Mouse (Mus musculus): Measurements from ENCODE around the gene Prkra.

The Prkra gene

DNA sequence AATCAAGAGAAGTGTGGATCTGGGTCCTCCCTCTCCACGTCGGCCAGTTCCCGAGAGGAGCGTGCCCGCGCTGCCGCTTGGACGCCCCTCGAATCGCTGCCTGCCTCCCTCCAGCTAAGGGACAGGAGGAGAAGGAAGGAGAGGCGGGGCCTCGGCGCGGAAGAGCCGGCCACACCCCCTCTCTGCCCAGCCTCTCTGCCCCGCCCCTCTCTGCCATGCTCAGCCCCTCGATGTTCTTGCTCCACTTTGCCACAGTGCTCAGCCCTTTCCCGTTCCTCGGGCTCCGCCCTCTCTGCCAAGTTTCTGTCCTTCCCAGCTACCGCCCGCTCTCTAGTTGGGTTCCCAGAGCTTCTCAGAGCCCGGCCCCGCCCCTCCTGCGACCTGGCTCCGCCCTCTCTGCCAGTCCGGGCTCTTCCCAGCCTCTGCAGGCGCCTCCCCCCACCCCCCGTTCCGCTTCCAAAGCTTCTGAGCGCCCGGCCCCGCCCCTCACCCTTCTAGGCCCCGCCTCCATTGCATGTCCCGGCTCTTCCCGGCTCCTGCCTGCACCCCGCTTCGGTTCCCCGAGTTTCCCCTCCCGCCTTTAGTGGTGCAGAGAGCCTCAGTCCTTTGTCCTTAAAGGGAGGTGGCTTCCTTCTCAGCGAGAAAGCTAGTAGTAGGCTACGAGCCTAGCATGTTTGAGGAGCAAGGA lies at the start of gene Prkra, which contains the start of gene Pjvk:
Prkra (minus strand) TSS at position 133 of the 688 bp plus-strand sequence.
Pjvk (plus strand) TSS at position 594 of the 688 bp plus-strand sequence.
- peak; percentile 88 for DNase-seq (ENCODE audit: low read depth, low spot score)

DNA sequence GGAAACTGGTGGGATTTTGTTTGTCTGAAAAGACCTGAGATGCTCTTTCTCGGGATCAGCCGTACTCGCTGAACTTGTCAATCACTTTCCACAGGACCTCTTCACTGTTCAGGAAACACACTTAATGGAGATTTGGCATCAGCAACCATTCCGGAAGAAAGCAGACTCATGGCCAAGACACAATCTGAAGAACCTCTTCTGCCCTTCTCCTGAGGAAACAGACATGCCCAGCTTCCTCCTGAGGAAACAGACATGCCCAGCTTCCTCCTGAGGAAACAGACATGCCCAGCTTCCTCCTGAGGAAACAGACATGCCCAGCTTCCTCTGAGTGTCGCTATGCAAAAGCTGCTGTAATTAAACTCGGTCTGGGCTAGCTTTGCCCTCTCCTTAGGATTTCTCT lies 47.5 kb upstream of the Prkra start:
- no peak for DNase-seq (ENCODE audit: low read depth, low spot score)

DNA sequence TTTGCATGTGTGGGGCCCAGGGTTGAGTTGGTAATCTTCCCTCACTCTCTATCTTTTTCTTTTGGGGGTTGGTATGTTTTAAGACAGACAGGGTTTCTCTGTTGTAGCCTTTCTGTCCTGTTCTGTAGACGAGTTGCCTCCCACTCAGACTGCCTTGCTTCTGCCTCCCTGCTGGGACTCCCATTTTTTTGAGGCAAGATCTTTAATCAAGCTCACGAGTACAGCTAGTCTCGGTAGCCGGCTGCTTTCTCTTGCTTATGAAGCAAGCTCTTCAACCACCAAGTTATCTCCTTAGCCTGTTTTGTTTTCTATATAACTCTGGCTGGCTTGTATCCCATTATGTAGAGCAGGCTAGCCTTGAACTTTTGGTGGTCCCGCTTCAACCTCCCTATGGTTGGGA lies 46.0 kb upstream of the Prkra start:
- no peak for DNase-seq (ENCODE audit: low read depth, low spot score)

DNA sequence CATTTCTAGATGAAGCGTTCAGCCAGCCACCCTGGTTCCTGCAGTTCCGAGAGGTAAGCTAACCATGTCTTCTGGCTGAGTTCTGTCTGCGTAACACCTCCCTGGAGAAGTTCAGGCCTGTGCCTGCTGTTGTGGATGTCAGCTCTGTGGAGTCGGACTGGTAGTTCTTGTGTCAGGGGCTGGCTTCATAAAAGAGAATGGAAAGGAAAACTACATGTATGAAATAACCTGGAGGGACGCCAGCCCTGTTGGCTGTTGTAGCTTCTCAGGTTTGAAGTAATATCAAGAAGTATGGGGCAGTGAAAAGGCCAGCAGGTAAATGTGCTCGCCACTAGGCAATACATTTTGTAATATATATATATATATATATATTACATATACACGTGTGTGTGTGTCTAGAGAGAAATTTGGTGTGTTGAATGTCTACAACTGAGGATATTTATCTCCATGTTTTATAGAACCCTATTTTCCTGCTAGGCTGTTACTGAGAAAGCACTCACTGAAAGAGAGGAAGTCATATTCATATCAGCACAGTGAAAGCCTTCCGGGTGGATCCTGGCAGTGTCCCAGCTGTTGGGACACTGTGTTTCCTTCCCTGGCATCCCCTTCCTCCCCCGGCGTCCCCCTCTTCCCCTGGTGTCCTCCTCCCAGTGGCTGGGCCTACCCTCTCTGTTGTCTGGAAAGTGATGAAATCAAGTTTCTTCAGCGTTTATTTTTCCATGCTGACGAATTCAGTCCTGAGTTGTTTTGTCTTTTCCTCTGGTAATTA lies 42.8 kb upstream of the Prkra start:
- no peak for DNase-seq (ENCODE audit: low read depth, low spot score)

DNA sequence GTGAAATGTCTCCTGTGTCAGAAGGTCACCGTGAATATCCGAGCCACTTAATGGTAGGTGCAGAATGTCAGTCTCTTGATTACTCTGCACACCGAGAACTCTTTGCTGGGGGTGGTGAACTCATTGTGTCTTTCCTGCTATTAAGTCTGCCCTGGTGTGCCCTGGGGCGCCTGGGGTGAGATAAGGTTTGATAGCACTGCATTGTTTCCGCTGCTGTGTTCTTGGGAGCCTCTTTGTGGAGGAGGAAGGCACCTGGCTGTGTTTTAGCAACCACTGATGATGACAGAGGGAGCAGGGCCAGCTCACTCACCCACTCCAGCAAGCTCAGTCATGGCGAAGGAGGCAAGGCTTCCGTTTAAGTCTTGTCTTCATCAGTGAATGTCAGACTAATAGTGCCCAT lies 40.3 kb upstream of the Prkra start:
- DNase-seq (ENCODE audit: low read depth, low spot score): no peak

DNA sequence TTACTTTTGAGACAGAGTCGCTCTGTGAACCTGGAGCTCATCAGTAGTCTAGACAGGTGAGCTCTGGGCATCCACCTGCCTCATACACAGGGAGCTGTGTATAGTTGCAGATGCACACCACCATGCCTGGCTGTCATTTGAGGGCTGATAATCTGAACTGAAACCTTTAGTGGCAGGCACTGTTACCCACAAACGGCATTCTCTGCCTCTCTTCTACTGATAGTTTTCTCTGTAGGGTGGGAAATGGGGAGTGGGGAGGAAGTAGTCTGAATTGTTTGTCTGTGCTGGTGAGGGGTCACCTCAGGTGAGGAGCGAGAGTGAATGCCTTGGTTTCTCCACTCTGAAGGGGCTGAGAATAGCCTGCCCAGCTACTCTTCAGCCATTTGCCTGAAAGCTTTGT lies 39.8 kb upstream of the Prkra start:
- DNase-seq (ENCODE audit: low read depth, low spot score): no peak

DNA sequence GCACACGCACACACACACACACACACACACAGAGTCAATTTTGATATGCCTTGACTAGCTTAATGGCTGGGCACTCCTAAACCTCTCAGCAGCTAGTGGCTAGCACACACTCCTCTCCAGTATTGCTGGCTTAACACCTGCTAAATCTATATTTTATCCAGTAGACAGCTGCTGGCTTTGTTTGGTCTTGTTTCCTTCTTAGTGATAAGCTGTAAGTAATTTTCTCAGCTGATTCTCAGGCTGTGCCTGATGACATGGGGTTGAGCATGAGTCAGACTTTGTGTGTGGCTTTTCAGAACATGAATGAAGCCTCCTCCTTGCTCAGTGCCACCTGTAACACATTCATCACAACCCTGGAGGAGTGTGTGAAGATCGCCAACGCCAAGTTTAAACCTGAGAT lies 39.2 kb upstream of the Prkra start:
- no peak for DNase-seq (ENCODE audit: low read depth, low spot score)

DNA sequence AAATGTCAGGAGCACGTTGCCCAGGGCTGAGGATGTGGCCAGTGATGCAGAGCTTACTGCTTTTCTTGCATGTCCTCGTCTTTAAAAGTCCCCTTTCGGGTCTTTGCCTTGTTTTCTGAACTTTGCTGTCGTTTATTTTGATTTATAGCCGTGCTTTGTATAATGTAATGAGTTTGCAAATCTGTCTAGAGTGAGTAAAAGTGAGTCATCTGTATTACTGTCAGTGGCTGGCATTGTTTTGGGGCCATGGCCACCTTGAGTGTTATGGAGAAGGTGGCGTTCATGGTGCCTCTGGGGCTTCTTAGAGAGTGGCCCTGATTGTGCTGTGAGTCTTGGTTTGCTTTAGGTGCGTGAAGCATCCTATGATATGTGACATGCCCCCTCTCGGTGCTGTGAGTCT lies 34.5 kb upstream of the Prkra start:
- DNase-seq (ENCODE audit: low read depth, low spot score): no peak

DNA sequence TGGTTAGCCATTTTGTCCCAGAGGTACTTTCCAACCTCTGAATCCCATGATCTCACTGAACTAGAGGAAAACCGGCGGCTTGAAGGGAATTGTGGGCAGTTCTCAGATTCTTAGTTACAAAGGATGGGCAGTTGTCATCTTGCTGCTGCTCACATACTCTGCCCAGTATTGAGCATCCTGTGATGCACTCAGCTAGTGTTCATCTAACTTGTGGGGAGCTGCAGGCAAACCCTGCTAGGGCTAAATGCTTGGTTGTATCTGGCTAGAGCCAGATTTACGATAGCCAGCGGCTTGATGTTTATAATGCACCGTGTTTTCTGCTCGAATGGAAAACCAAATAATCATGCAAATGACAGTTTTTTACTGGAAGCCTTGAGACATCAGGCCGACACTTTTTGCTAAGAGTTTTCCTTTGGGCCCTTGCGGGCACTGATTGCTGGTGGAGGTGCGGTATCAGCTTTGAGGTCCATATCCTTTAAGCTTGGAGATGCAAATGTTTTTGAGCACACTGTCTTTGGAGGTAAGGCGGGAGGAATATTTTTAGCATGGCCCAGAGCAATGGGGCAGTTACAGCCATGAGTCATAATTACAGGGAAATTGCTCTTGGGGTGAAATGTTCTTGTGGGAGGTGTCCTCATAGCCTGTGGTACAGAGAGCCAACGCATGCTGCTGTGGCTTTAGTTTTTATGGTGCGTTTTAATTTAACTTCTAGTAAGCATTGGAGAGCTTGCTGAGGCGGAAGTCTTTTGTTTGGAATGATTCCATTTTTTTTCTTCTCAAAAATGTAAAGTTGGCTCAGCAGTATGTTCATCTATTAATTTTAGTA lies 28.8 kb upstream of the Prkra start:
- no peak for DNase-seq (ENCODE audit: low read depth, low spot score)

DNA sequence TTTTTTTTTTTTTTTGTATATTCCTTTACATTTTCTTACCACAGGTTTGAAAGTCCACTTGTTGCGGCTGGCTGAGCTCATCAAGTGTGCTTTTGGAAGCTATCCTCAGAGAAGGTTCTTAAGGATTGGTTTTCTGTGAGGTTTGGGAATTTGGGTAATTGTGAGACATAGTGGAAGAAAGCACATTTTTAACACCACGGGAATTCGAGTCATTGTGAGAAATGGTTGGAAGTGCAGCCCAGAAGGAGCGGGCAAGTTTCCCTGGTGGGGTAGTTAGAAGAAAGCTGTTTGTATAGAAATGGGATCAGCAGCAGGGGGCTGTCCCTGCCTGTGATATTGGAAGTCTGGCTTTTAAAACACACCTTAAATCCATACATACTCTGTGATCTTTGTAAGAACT lies 28.1 kb upstream of the Prkra start:
- no peak for DNase-seq (ENCODE audit: low read depth, low spot score)

DNA sequence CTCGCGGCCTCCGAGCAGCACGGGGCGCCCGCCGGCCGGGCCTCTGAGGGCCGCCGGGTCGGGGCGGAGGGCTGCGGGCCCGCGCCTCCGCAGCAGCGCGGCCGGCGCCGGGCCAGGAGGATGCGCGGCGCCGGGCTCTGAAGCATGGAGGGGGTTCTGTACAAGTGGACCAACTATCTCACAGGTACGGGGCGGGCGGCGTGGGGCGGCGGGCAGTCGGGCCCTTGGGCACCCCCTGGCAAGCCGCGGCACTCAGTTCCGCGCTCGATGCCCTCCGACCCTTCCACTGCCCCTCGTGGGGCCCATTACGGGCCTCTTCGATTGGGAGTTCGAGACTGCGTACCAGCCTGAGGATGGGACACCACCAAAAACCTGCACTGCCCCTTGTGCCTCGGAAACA lies 27.6 kb upstream of the Prkra start:
- DNase-seq (ENCODE audit: low read depth, low spot score): no peak

DNA sequence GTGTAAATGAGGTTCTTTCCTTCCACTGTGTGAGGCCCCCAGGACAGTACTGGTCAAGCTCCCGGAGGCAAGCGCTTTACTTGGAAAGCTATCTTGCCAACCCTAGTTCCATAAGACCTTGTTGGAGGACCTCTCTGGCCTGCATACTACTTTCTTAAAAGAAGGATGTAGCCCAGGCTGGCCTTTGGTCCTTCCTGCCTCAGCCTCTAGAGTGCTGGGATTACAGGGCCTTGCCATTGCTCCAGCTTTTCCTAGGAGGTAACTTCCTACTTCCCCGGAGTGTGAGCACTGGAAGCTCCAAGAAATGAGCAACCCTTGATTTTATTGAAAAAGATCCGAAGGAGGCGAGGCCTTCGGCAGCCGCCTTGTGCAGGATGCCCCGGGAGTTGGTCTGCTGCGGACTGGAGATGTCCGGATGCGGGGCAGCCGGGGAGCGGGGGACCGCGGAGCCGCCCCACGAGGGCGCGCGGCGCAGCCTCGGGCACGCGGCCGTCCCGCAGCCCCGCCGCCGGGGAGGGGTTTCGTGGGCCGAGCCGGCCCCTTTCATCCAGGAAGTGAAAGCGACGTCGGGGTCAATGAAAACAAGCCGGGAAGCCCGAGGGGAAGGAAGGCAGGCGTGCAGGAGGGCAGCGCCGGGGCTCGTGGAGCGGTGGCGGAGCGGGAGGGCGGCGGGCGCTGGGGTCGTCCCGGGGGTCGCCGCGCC lies 27.1 kb upstream of the Prkra start, which contains the start of gene Plekha3:
Plekha3 (plus strand) TSS at position 557 of the 703 bp plus-strand sequence.
- DNase-seq (ENCODE audit: low read depth, low spot score): peak; percentile 84

DNA sequence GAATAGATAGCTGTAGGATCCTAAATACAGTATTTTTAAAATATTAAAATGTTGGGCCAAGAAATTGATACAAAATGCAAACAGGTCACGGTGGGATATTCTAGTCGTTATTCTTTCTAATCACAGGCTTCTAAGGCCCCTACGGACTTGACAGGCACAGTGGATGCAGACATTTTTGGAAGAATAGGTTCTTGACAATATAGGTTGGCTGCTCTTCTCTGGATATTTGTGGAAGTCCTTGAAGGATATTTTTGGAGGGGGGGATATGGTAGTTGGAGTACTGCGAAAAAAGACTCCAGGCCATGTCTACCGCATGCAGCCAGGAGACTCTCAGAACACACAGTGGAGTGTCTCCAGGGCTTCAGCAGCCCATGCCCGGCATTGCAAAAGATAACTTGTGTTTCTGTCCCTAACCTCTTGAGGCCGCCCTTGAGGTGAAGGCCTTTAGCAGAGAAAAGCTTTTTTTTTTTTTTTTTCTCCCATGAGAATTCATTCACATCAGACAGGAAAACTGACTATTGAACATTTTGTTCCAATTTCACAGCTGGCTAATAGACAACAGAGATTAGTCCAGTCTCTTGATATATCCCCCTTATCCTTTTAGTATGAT lies 25.8 kb upstream of the Prkra start:
- peak; percentile 73 for DNase-seq (ENCODE audit: low read depth, low spot score)

DNA sequence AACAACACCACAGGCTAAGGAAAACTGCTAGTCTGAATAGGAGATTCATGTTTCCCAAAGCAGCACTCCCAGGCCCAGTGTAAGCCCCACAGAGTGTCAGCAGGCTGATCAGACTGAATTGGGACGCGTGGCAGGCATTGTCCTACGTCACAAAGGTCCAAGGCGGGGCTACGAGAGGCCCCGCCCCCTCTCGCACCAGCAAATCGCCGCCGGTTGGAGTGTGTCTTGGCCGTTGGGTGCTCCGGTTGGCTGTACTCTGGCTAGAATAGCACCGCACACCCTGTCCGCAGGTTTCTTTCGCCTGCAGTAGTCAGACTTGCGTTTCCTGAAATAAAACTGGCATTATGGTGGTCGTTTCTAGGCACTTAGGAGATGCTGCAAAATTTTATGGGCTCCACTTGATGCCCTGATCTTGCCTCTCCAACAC lies 25.2 kb upstream of the Prkra start, which contains the start of gene Fkbp7:
Fkbp7 (minus strand) TSS at position 151 of the 427 bp plus-strand sequence.
- DNase-seq (ENCODE audit: low read depth, low spot score): peak; percentile 92

DNA sequence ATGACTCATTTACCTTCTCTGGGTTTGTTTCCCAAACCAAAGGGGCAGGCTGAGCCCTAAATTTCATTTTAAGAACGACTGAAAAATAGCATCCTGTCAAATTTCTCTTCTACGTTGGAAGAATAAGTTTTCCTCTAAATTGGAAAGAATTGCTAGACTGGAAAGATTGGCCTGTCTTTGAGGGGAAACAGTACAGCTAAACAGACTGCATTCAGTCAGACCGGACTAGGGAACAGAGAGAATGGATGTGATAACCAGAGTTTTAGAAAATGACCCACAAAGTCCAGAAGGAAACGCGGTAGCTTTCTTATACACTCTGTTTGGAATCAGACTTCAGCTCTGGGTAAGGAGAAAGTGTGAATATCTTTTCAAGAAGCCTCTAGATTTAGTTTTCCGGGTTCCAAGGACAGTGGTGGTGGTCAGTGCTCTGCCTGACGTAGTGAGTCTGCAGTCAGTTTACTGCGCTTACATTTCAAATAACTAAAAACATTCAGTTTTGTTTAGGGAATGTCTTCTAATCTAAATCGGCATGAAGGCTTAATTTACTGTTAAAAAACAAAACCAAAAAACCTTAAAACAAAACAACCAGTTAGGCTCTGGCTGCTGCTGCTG lies 24.4 kb upstream of the Prkra start:
- no peak for DNase-seq (ENCODE audit: low read depth, low spot score)

DNA sequence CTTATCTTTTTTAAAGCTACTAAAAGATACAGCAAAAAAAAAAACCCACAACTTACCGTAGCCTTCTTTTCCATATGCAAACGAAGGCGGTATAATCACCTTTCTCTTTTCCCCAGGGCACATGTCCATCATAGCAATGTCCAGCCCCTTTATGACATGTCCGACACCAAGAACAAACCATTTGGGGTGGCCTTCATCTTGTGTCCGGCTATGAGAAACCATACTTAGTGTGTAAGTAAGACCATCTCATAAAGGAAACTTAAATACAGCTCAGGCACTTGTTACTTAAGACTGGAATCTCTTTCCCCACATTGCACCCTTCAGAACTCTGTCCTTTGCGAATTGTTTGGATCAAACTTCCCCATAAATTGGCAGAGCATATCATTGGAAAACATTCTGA lies 23.8 kb upstream of the Prkra start:
- DNase-seq (ENCODE audit: low read depth, low spot score): no peak

DNA sequence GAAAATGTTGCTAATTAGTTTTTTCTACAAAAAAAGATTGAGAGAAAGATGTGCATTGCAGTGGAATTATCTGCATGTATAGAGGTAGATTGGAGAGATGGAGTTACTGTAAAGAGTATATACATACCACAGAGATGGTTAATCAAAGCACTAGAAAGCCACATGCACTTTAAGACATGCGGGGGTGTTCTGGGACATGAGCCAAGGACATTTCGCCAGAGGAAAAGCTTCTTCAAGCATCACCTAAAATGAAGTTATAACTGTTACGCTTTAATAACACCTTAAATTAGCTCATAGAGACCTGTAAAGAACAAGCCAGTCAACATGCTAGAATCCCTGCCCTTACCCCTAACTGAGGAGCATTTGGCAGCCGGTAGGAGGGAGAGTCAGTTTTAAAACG lies 19.4 kb upstream of the Prkra start:
- no peak for DNase-seq (ENCODE audit: low read depth, low spot score)

DNA sequence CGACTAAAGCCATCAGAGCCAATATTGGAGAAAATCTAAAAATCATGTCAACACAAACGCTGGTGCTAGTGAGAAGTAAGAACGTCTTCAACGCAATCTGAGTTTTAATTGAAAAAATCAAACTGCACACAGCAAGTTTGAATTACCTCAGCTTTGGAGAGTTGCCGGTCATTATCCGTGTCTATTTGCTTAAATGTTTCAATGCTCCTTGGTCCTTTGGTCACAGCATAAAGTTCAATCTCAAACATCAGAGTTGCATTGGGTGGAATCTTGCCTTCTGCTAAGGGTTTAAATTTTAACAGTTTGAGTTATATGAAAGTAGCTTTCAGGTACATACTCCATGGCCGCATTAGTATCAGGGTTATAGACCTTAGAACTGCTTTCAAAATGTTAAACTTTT lies 17.7 kb upstream of the Prkra start:
- DNase-seq (ENCODE audit: low read depth, low spot score): no peak

DNA sequence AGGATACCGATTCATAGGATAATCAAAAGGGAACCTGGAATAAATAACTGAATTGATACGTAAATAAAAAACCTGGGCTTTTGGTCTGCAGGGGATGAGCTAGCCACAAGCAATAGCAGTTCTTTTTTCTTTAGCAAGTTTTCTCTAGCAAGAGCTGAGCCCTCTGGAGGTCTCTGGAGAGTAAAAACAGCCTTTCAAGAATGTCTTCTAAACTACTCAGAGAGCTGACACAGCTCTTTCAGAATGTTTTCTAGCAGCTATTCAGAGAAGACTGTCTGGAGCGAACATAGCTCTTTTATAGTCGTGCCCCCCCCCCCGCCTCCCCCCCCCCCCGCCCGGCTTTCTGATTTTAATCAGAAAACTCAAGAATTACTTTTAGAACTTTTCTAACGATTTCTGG lies 11.6 kb upstream of the Prkra start:
- DNase-seq (ENCODE audit: low read depth, low spot score): no peak

DNA sequence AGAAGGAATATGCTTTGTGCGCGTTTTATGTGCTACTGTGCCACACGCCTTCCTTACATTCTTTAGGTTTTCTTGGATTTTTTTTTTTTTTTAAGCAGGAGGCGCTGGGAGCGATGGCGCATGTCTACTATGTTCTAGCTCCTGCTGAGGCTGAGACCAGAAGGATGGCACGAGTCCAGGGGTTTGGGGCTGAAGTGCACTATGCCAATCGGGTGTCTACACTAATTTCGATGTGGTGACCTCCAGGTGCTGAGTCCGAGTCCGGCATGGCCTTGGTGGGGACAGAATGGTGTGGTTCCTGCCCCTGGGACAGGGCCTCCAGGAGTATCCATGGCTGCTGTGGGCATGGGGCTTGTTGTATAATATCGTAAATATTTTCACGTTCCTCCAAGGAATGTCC lies 10.7 kb upstream of the Prkra start:
- DNase-seq (ENCODE audit: low read depth, low spot score): no peak

DNA sequence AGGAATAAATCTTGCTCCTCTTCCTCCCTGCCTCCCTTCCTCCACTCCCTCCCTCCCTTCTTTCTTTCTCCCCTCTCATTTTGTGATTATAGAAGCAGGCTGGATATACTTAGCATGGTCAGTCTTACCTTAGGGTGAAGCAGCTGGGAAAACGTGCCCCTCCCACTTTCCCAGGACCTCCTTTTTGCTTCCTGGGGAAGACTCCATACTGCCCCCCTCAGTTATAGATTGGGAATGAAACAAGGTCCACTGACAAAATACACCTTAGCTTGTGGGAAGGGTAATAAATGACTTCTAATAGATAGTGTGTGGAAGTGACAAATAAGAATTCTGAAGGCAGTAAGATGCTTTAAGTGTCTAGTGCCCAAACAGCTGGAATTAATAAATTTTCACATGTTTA lies 8.2 kb upstream of the Prkra start:
- no peak for DNase-seq (ENCODE audit: low read depth, low spot score)
